13 mouse cellular contexts compared by ENCODE assay signal in the genomic region with DNA sequence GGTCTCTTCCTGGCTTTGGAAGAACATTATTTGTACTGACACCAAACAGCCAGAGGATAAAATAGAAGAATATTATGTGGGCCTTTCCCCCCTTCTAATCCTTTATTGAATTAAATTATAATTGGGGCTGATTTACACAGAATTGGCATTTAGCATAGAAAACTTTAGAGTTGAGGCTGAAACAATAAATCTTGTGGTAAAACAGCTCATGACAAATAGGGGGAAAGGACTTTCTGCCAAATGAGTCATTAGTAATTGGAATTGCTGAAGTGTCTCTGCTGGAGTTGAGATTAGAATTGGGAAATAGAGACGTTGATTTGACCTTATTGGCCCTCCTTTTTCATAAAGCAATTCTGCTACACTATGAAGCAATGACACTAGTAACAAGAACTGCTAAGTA.
"Had no signal": no experiment of that assay in that cellular context is flagged by ENCODE, and none has a peak within 500 bp of the region (broad histone marks: within the 10 kb centered on the region; RNA-seq: fewer than 3 reads in every experiment).

No protein-coding gene starts in this region.

- DNase-seq: cerebellum, adult 9-11 months; cerebellum, postnatal 25 days; cerebellum, postnatal 36 days; embryo, embryonic 11 days; forebrain, postnatal 0 days; gastrocnemius, adult 2 months; gastrocnemius, postnatal 10 days; gastrocnemius, postnatal 14 days; gastrocnemius, postnatal 25 days; gastrocnemius, postnatal 36 days; heart, adult 11 months; heart, adult 18-20 months; heart, adult 2 months had no signal
